Mouse (Mus musculus) cortical plate, adult 2 months (tissue): ENCODE data around the gene Mcm3.

Source experiments
- CTCF ChIP-seq: fragments of 200-500 bp; IDR thresholded peaks from 2 replicates; pipeline ENCODE4 v1.5.1; 2011; ENCODE audit warnings: mild to moderate bottlenecking, control low read depth, low read length; ENCODE audit not compliant: insufficient read depth; ENCODE audit errors: extremely low read depth
- POLR2A ChIP-seq: fragments of 200-500 bp; IDR thresholded peaks from 2 replicates; pipeline ENCODE4 v1.6.1; 2011; ENCODE audit warnings: mild to moderate bottlenecking, low read length, control low read depth; ENCODE audit not compliant: insufficient read depth; ENCODE audit errors: extremely low read depth

DNA sequence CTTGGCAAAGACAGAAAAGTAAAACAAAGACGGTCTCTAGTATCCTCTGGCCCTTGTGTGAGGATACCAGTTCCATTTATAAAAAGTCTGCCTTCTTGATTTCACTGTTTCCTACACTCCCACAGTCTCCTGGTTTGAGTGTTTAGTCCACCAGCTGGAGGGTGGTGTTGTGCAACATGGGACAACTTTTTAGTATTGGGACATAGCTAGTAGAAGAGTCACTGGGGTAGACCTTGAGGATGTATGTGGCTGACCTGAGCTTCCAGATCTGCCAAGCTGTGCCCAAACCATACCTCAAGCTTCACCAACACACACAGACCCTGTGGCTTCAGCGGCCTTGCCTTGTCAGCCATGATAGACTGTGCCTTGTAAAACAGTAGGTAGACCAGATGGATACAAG lies 7.9 kb upstream of the Mcm3 start:
- TF ChIP-seq CTCF (no peak), POLR2A (no peak)
